Mouse (Mus musculus): ENCODE results near the gene Fam122a. TPM values are rescaled to one million over a fixed set of nuclear protein-coding genes. Genes with fewer than 3 reads are reported as not detected.

Fam122a gene
- polyA plus RNA-seq, 2 experiments: 27.6 to 56.2 TPM

- Histone ChIP-seq H3K4me3 (replicated peaks; ENCODE audit: low read length) (no peak overlapping the region), H3K36me3 (ENCODE audit: control insufficient read depth, insufficient read depth, low read length) (no peaks in the 10 kb centered on the region), H3K9ac (ENCODE audit: low read depth, low read length, severe bottlenecking) (no peak overlapping the region), H3K9me3 (ENCODE audit: control insufficient read depth, low read length) (no peaks in the 10 kb centered on the region), H3K4me2 (replicated peaks; ENCODE audit: low read depth, low read length, severe bottlenecking) (no peak overlapping the region), H3K4me1 (ENCODE audit: control insufficient read depth, insufficient read depth, low read length) (no peaks in the 10 kb centered on the region), H3K27ac (replicated peaks; ENCODE audit: low read depth, low read length) (no peak overlapping the region), H3K27me3 (ENCODE audit: control insufficient read depth, insufficient read depth, low read length) (no peaks in the 10 kb centered on the region)
- 74% methylated on average over 8 of the region's 8 CpGs for WGBS
- TF ChIP-seq POLR2A (IDR thresholded peaks at IDR 0.05; ENCODE audit: borderline replicate concordance, extremely low read depth, insufficient read depth, insufficient read length): no peak
- DNase-seq (ENCODE audit: low spot score) (no peak), ATAC-seq (ENCODE audit: low FRiP score, low read depth) (no peak)
Observed at GRCm38 (mm10) chr19:24486433-24487296, 9.5 kb upstream of the Fam122a start.

- TF ChIP-seq POLR2A (IDR thresholded peaks at IDR 0.05; ENCODE audit: borderline replicate concordance, extremely low read depth, insufficient read depth, insufficient read length): no peak
- Histone ChIP-seq H3K4me3 (replicated peaks; ENCODE audit: low read length) (no peak overlapping the region), H3K4me2 (replicated peaks; ENCODE audit: low read depth, low read length, severe bottlenecking) (no peak overlapping the region), H3K27ac (replicated peaks; ENCODE audit: low read depth, low read length) (no peak overlapping the region), H3K27me3 (ENCODE audit: control insufficient read depth, insufficient read depth, low read length) (no peaks in the 10 kb centered on the region), H3K36me3 (ENCODE audit: control insufficient read depth, insufficient read depth, low read length) (no peaks in the 10 kb centered on the region), H3K9me3 (ENCODE audit: control insufficient read depth, low read length) (no peaks in the 10 kb centered on the region), H3K4me1 (ENCODE audit: control insufficient read depth, insufficient read depth, low read length) (no peaks in the 10 kb centered on the region), H3K9ac (ENCODE audit: low read depth, low read length, severe bottlenecking) (no peak overlapping the region)
- DNase-seq (ENCODE audit: low spot score): no peak
- no peak for ATAC-seq (ENCODE audit: low FRiP score, low read depth)
- WGBS: 78% methylated on average over 4 of the region's 4 CpGs
Observed at GRCm38 (mm10) chr19:24484612-24485194, 7.5 kb upstream of the Fam122a start.

- no peak for TF ChIP-seq POLR2A (IDR thresholded peaks at IDR 0.05; ENCODE audit: borderline replicate concordance, extremely low read depth, insufficient read depth, insufficient read length)
- Histone ChIP-seq H3K27ac (replicated peaks; ENCODE audit: low read depth, low read length) (no peak overlapping the region), H3K4me1 (ENCODE audit: control insufficient read depth, insufficient read depth, low read length) (no peaks in the 10 kb centered on the region), H3K9ac (ENCODE audit: low read depth, low read length, severe bottlenecking) (no peak overlapping the region), H3K36me3 (ENCODE audit: control insufficient read depth, insufficient read depth, low read length) (no peaks in the 10 kb centered on the region), H3K9me3 (ENCODE audit: control insufficient read depth, low read length) (no peaks in the 10 kb centered on the region), H3K4me2 (replicated peaks; ENCODE audit: low read depth, low read length, severe bottlenecking) (no peak overlapping the region), H3K27me3 (ENCODE audit: control insufficient read depth, insufficient read depth, low read length) (no peaks in the 10 kb centered on the region), H3K4me3 (replicated peaks; ENCODE audit: low read length) (no peak overlapping the region)
- DNase-seq (ENCODE audit: low spot score) (no peak), ATAC-seq (ENCODE audit: low FRiP score, low read depth) (no peak)
- WGBS: 55% methylated on average over 2 of the region's 2 CpGs
Observed at GRCm38 (mm10) chr19:24480916-24481315, 3.8 kb upstream of the Fam122a start.

GRCm38 (mm10) chr19:24476461-24476860, 695 bp downstream of the Fam122a start:
- ATAC-seq (ENCODE audit: low FRiP score, low read depth): no peak
- WGBS: 1% methylated on average over 11 of the region's 11 CpGs

GRCm38 (mm10) chr19:24475281-24475680, 1.9 kb downstream of the Fam122a start:
- Histone ChIP-seq H3K9me3 (ENCODE audit: control insufficient read depth, low read length) (no peaks in the 10 kb centered on the region), H3K4me3 (replicated peaks; ENCODE audit: low read length) (no peak overlapping the region), H3K4me2 (replicated peaks; ENCODE audit: low read depth, low read length, severe bottlenecking) (no peak overlapping the region), H3K9ac (ENCODE audit: low read depth, low read length, severe bottlenecking) (no peak overlapping the region), H3K4me1 (ENCODE audit: control insufficient read depth, insufficient read depth, low read length) (0 out of 2 replicates have a peak, but pooled peaks cover 5% of the 10 kb centered on the region), H3K36me3 (ENCODE audit: control insufficient read depth, insufficient read depth, low read length) (0 out of 2 replicates have a peak, but pooled peaks cover 4% of the 10 kb centered on the region), H3K27ac (replicated peaks; ENCODE audit: low read depth, low read length) (no peak overlapping the region), H3K27me3 (ENCODE audit: control insufficient read depth, insufficient read depth, low read length) (no peaks in the 10 kb centered on the region)
- ATAC-seq (ENCODE audit: low FRiP score, low read depth): no peak
- no peak for TF ChIP-seq POLR2A (IDR thresholded peaks at IDR 0.05; ENCODE audit: borderline replicate concordance, extremely low read depth, insufficient read depth, insufficient read length)
- no peak for DNase-seq (ENCODE audit: low spot score)
- WGBS: 85% methylated on average over 6 of the region's 6 CpGs

More at GRCm38 (mm10) chr19:24476461-24476860, 695 bp downstream of the Fam122a start:
- Histone ChIP-seq H3K36me3 (ENCODE audit: control insufficient read depth, insufficient read depth, low read length) (0 out of 2 replicates have a peak, but pooled peaks cover 4% of the 10 kb centered on the region), H3K9ac (ENCODE audit: low read depth, low read length, severe bottlenecking) (peak overlapping the region; percentile 94), H3K4me2 (replicated peaks; ENCODE audit: low read depth, low read length, severe bottlenecking) (peak overlapping the region; percentile 81), H3K9me3 (ENCODE audit: control insufficient read depth, low read length) (no peaks in the 10 kb centered on the region), H3K27me3 (ENCODE audit: control insufficient read depth, insufficient read depth, low read length) (no peaks in the 10 kb centered on the region), H3K4me1 (ENCODE audit: control insufficient read depth, insufficient read depth, low read length) (0 out of 2 replicates have a peak, but pooled peaks cover 5% of the 10 kb centered on the region), H3K27ac (replicated peaks; ENCODE audit: low read depth, low read length) (peak overlapping the region; percentile 89), H3K4me3 (replicated peaks; ENCODE audit: low read length) (peak overlapping the region; percentile 82)
- TF ChIP-seq POLR2A (IDR thresholded peaks at IDR 0.05; ENCODE audit: borderline replicate concordance, extremely low read depth, insufficient read depth, insufficient read length): no peak
- peak; percentile 30 for DNase-seq (ENCODE audit: low spot score)

Measured in limb, embryonic 14.5 days (tissue).